Mouse (Mus musculus): ENCODE measurements around the gene Nol10. TPM values are rescaled to one million over a fixed set of nuclear protein-coding genes. Genes with fewer than 3 reads are reported as not detected.

The Nol10 gene
- total and polyA plus RNA-seq, 3 experiments, result 21.6 to 128 (median 44.2) TPM

- no peak for DNase-seq (ENCODE audit: low read depth, low spot score)
- no peak overlapping the region for H3K4me3 ChIP-seq (ENCODE audit: control insufficient read depth in 1 of 2, insufficient read depth in 1 of 2, low read depth in 2 of 2, low read length in 2 of 2)
- H3K9me3 ChIP-seq (replicated peaks; ENCODE audit: insufficient read depth, low read length), result no peaks in the 10 kb centered on the region
- no peak for TF ChIP-seq E2F4 (IDR thresholded peaks at IDR 0.05; ENCODE audit: borderline replicate concordance, low read depth, low read length)
- TF ChIP-seq MYB (IDR thresholded peaks at IDR 0.05; ENCODE audit: low read depth, low read length), result no peak
- no peak for TF ChIP-seq TAL1 (IDR thresholded peaks at IDR 0.05; ENCODE audit: low read length)
- no peak for TF ChIP-seq MXI1 (IDR thresholded peaks at IDR 0.05; ENCODE audit: low read depth, low read length)
- no peak for TF ChIP-seq SMC3 (IDR thresholded peaks at IDR 0.05; ENCODE audit: low read depth, low read length)
- H3K27me3 ChIP-seq (ENCODE audit: control insufficient read depth in 1 of 2, insufficient read depth in 2 of 2, low read length in 2 of 2), result no peaks in the 10 kb centered on the region
- H3K36me3 ChIP-seq (ENCODE audit: control insufficient read depth in 1 of 2, insufficient read depth in 2 of 2, low read length in 2 of 2), result peaks cover 0 to 5% of the 10 kb centered on the region in 2 experiments; a peak in 2 of 4 replicates
- no peak overlapping the region for H3K27ac ChIP-seq (ENCODE audit: control insufficient read depth, low read depth, low read length)
- no peak overlapping the region for H3K9ac ChIP-seq (ENCODE audit: control insufficient read depth, low read depth, low read length, poor library complexity, severe bottlenecking)
- no peaks in the 10 kb centered on the region for H3K79me2 ChIP-seq (ENCODE audit: control insufficient read depth, insufficient read depth, low read length, poor library complexity)
- H3K4me1 ChIP-seq (ENCODE audit: control insufficient read depth in 1 of 2, insufficient read depth in 2 of 2, low read length in 2 of 2), result no peaks in the 10 kb centered on the region
These were observed 78.5 kb downstream of the Nol10 start for GRCm38 (mm10) chr12:17426735-17427134.

GRCm38 (mm10) chr12:17430578-17430977, 82.3 kb downstream of the Nol10 start:
- TF ChIP-seq MYC (IDR thresholded peaks at IDR 0.05; ENCODE audit: low read depth, low read length) (no peak), ETS1 (IDR thresholded peaks at IDR 0.05; ENCODE audit: low read depth, low read length) (no peak), USF1 (IDR thresholded peaks at IDR 0.05; ENCODE audit: low read depth, low read length) (no peak), TCF12 (IDR thresholded peaks at IDR 0.05; ENCODE audit: low read depth, low read length) (no peak), RCOR1 (IDR thresholded peaks at IDR 0.05; ENCODE audit: low read depth, low read length) (no peak), ZKSCAN1 (IDR thresholded peaks at IDR 0.05; ENCODE audit: low read depth, low read length) (no peak), KAT2A (conservative IDR thresholded peaks at IDR 0.05; ENCODE audit: low read depth, low read length) (no peak), MAZ (IDR thresholded peaks at IDR 0.05; ENCODE audit: low read depth, low read length) (no peak), GATA1 (IDR thresholded peaks at IDR 0.05; ENCODE audit: low read depth, low read length) (no peak), MAX (IDR thresholded peaks at IDR 0.05; ENCODE audit: low read length) (no peak), ZMIZ1 (IDR thresholded peaks at IDR 0.05; ENCODE audit: low read depth, low read length) (no peak), MYB (IDR thresholded peaks at IDR 0.05; ENCODE audit: low read depth, low read length) (no peak), UBTF (IDR thresholded peaks at IDR 0.05; ENCODE audit: borderline replicate concordance, insufficient read depth, low read depth, low read length) (no peak), NELFE (IDR thresholded peaks at IDR 0.05; ENCODE audit: low read depth, low read length) (no peak), E2F4 (IDR thresholded peaks at IDR 0.05; ENCODE audit: borderline replicate concordance, low read depth, low read length) (no peak), USF2 (IDR thresholded peaks at IDR 0.05; ENCODE audit: borderline replicate concordance in 1 of 2, insufficient read depth in 1 of 2, low read depth in 1 of 2, low read length in 2 of 2) (no peak)
- H3K4me3 ChIP-seq (ENCODE audit: control insufficient read depth in 1 of 2, insufficient read depth in 1 of 2, low read depth in 2 of 2, low read length in 2 of 2), result no peak overlapping the region
- no peak overlapping the region for H3K27ac ChIP-seq (ENCODE audit: control insufficient read depth, low read depth, low read length)
- no peaks in the 10 kb centered on the region for H3K4me1 ChIP-seq (ENCODE audit: control insufficient read depth in 1 of 2, insufficient read depth in 2 of 2, low read length in 2 of 2)
- H3K36me3 ChIP-seq (ENCODE audit: control insufficient read depth in 1 of 2, insufficient read depth in 2 of 2, low read length in 2 of 2), result no peaks in the 10 kb centered on the region; a peak in 1 of 4 replicates
- no peaks in the 10 kb centered on the region for H3K79me2 ChIP-seq (ENCODE audit: control insufficient read depth, insufficient read depth, low read length, poor library complexity)
- H3K9me3 ChIP-seq (replicated peaks; ENCODE audit: insufficient read depth, low read length), result no peaks in the 10 kb centered on the region
- no peak for DNase-seq (ENCODE audit: low read depth, low spot score)
- H3K27me3 ChIP-seq (ENCODE audit: control insufficient read depth in 1 of 2, insufficient read depth in 2 of 2, low read length in 2 of 2), result no peaks in the 10 kb centered on the region
- no peak overlapping the region for H3K9ac ChIP-seq (ENCODE audit: control insufficient read depth, low read depth, low read length, poor library complexity, severe bottlenecking)

Measured in MEL (cell line).